ENCODE assay signal across 7 mouse cellular contexts in the genomic region with DNA sequence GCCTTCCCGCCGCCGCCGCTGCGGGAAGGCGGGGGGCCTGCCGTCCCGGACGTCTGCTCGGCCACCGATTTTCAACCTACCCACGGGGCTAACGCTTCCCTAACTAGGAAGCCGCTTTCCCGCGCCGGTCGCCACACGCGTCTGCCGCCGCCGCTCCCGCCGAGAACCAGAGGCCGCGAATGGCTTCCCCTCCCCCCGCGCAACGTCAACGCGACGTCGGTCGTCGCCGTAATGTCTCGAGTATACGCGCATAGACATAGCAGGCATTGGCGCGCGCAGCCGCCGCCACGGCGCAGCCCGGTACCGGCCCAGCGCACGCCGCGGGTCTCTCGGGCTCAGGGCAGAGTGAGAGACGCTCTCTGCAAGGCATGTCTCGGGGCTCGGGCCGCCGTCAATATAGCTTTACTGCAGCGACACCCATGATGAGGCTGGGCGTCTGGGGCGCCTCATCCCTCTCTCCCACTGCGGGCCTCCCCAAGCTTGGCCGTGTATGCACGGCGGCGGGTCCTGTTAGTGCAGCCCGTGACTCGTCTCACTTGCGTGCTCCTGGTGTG. TPM values are rescaled to one million over a fixed set of nuclear protein-coding genes. Genes with fewer than 3 reads are reported as not detected.
DNase-seq lines count a peak whose midpoint lies in the region; ATAC-seq and TF ChIP-seq lines count a peak whose summit lies in the region.

Gene Rbmxl1 (minus strand): TSS at position 180 of the 554 bp plus-strand sequence.

- no peaks in the 10 kb centered on the region for H3K4me1 ChIP-seq in intestine, postnatal 0 days (replicated peaks; ENCODE audit: control insufficient read depth, insufficient read depth, low read length)
- H3K4me1 ChIP-seq in midbrain, embryonic 12.5 days, result peaks cover 14% of the 10 kb centered on the region
- no peaks in the 10 kb centered on the region; the same call in 1 of the 2 replicates for H3K4me1 ChIP-seq in small intestine, adult 2 months (ENCODE audit: control insufficient read depth, insufficient read depth, insufficient read length, low read length)

- H3K27ac ChIP-seq in intestine, postnatal 0 days (ENCODE audit: low read depth, low read length), result peak within 1 kb of the TSS; percentile 96
- peak within 1 kb of the TSS; percentile 96 for H3K27ac ChIP-seq in midbrain, embryonic 12.5 days (replicated peaks)
- peak within 1 kb of the TSS; percentile 82 for H3K27ac ChIP-seq in small intestine, adult 2 months (ENCODE audit: insufficient read depth, low read depth, low read length)

- H3K4me2 ChIP-seq in intestine, postnatal 0 days (replicated peaks; ENCODE audit: low read depth), result peak within 1 kb of the TSS; percentile 100
- peak within 1 kb of the TSS; percentile 89 for H3K4me2 ChIP-seq in midbrain, embryonic 12.5 days (replicated peaks)

- peak; percentile 88 for ATAC-seq in intestine, postnatal 0 days
- peak; percentile 89 for ATAC-seq in midbrain, embryonic 12.5 days (ENCODE audit: low FRiP score, low read depth)

- H3K27me3 ChIP-seq in intestine, postnatal 0 days (replicated peaks; ENCODE audit: control insufficient read depth, insufficient read depth, low read length), result no peaks in the 10 kb centered on the region
- H3K27me3 ChIP-seq in midbrain, embryonic 12.5 days, result no peaks in the 10 kb centered on the region
- H3K27me3 ChIP-seq in small intestine, adult 2 months (ENCODE audit: control insufficient read depth, insufficient read depth, low read length), result no peaks in the 10 kb centered on the region

- under 1% methylated on average over 70 of the region's 70 CpGs for WGBS in intestine, postnatal 0 days
- WGBS in midbrain, embryonic 12.5 days, result under 1% methylated on average over 59 of the region's 70 CpGs
- under 1% methylated on average over 70 of the region's 70 CpGs for WGBS in small intestine, adult 2 months

- H3K9ac ChIP-seq in intestine, postnatal 0 days (ENCODE audit: low read depth, low read length), result peak within 1 kb of the TSS; percentile 94
- peak within 1 kb of the TSS; percentile 99 for H3K9ac ChIP-seq in midbrain, embryonic 12.5 days (replicated peaks)

- H3K4me3 ChIP-seq in intestine, postnatal 0 days (ENCODE audit: low read depth, low read length), result peak within 1 kb of the TSS; percentile 94
- H3K4me3 ChIP-seq in midbrain, embryonic 12.5 days, result peak within 1 kb of the TSS; percentile 97
- H3K4me3 ChIP-seq in small intestine, adult 2 months (ENCODE audit: low read depth, low read length), result peak within 1 kb of the TSS; percentile 80

- H3K9me3 ChIP-seq in intestine, postnatal 0 days (ENCODE audit: control insufficient read depth), result no peaks in the 10 kb centered on the region
- no peaks in the 10 kb centered on the region for H3K9me3 ChIP-seq in midbrain, embryonic 12.5 days

- no peak; the same call in 1 of the 2 replicates for TF ChIP-seq POLR2A in small intestine, adult 2 months (IDR thresholded peaks at IDR 0.05; ENCODE audit: low read depth, low read length)

- no peak for TF ChIP-seq CTCF in intestine, postnatal 0 days (IDR thresholded peaks at IDR 0.05; ENCODE audit: low read depth)
- TF ChIP-seq CTCF in small intestine, adult 2 months (IDR thresholded peaks at IDR 0.05; ENCODE audit: extremely low read depth, insufficient read length, insufficient replicate concordance, low read depth, low read length), result no peak

- DNase-seq in adrenal gland, adult 2 months, result peak; percentile 91
- peak; percentile 86 for DNase-seq in embryo, embryonic 11.5 days (ENCODE audit: low read depth, low spot score)
- peak; percentile 89 to 95 for DNase-seq in gastrocnemius, postnatal 4 days (ENCODE audit: low spot score in 2 of 2)
- DNase-seq in left cerebral cortex, postnatal 4 days, result peak; percentile 94

- intact Hi-C loops in left cerebral cortex, postnatal 4 days (cut with DNase I), result loop anchor here (10.0 kb wide), 1 partner anchor 136 kb away; no protein-coding TSS in a partner anchor

- peaks cover 7% of the 10 kb centered on the region; the same call in 1 of the 2 replicates for H3K36me3 ChIP-seq in intestine, postnatal 0 days (ENCODE audit: control insufficient read depth, insufficient read depth)
- H3K36me3 ChIP-seq in midbrain, embryonic 12.5 days, result peaks cover 22% of the 10 kb centered on the region
- no peaks in the 10 kb centered on the region; the same call in 1 of the 2 replicates for H3K36me3 ChIP-seq in small intestine, adult 2 months (ENCODE audit: control insufficient read depth, insufficient read depth, low read length)

RNA-seq across cellular contexts. Expression of gene Rbmxl1, which starts in this region (rescaled TPM):
- 10 to 100 TPM; 48.0 to 49.1 TPM for total RNA-seq in adrenal gland, adult 2 months (2021)
- polyA plus RNA-seq in adrenal gland, adult 2 months (2012; rRNA removed), result 5.8 and 6.7 TPM in 2 replicates
- 10 to 100 TPM; 46.0 to 48.5 TPM for total RNA-seq in gastrocnemius, postnatal 4 days (2021)
- polyA plus RNA-seq in intestine, postnatal 0 days (2015; fragmentation: Nextera tagmentation; extraction: Ambion mirVana), result 57.9 and 59.1 TPM in 2 replicates
- total RNA-seq in left cerebral cortex, postnatal 4 days (2021), result 10 to 100 TPM; 95.4 to 99.6 TPM
- polyA plus RNA-seq in midbrain, embryonic 12.5 days (2016; fragmentation: Nextera tagmentation; extraction: Ambion mirVana), result 331 and 338 TPM in 2 replicates
- polyA plus RNA-seq in small intestine, adult 2 months (2012; rRNA removed), result 7.1 and 9.3 TPM in 2 replicates

Comparison
In these comparisons a context has a peak if more than half of its experiments do, and no peak if none do; other contexts are left out.
1. Peak in every context shown above with its lines: DNase-seq, ATAC-seq, H3K4me3 ChIP-seq and H3K27ac ChIP-seq.